8 mouse cellular contexts compared by ENCODE assay signal in genomic region chr5:137045402-137046323, GRCm38 (mm10). TPM values are rescaled to one million over a fixed set of nuclear protein-coding genes. Genes with fewer than 3 reads are reported as not detected.
DNase-seq lines count a peak whose midpoint lies in the region; ATAC-seq lines count a peak whose summit lies in the region.

Ap1s1 (minus strand) TSS chr5:137046135.

- peak within 1 kb of the TSS; percentile 83 for H3K27ac ChIP-seq in hindbrain, embryonic 12.5 days

- H3K4me1 ChIP-seq in hindbrain, embryonic 12.5 days = peaks cover 15% of the 10 kb centered on the region

- H3K9ac ChIP-seq in hindbrain, embryonic 12.5 days = peak within 1 kb of the TSS; percentile 87

- H3K4me3 ChIP-seq in hindbrain, embryonic 12.5 days = peak within 1 kb of the TSS; percentile 58

- H3K36me3 ChIP-seq in hindbrain, embryonic 12.5 days = peaks cover 23% of the 10 kb centered on the region

- peak within 1 kb of the TSS; percentile 91 for H3K4me2 ChIP-seq in hindbrain, embryonic 12.5 days (replicated peaks)

- no peaks in the 10 kb centered on the region for H3K27me3 ChIP-seq in hindbrain, embryonic 12.5 days

- DNase-seq in NIH3T3 (ENCODE audit: low read depth) = peak; percentile 99
- DNase-seq in cerebellum, postnatal 10 days = peak; percentile 99 to 100
- peak; percentile 98 for DNase-seq in frontal cortex, postnatal 10 days (ENCODE audit: low spot score in 2 of 2)
- DNase-seq in layer of hippocampus, postnatal 14 days (ENCODE audit: low spot score in 2 of 2) = peak; percentile 96 to 98
- DNase-seq in lung, postnatal 14 days = peak; percentile 97
- DNase-seq in retina, adult 2 months (ENCODE audit: low read depth, low spot score) = peak; percentile 69
- DNase-seq in thymus, postnatal 36 days = peak; percentile 98

- peak; percentile 91 for ATAC-seq in hindbrain, embryonic 12.5 days (ENCODE audit: low FRiP score)

- 0 out of 2 replicates have a peak, but pooled peaks cover 3% of the 10 kb centered on the region for H3K9me3 ChIP-seq in hindbrain, embryonic 12.5 days (replicated peaks)

- WGBS in hindbrain, embryonic 12.5 days = under 1% methylated on average over 48 of the region's 48 CpGs

RNA-seq across cellular contexts. Expression of gene Ap1s1, which starts in this region (rescaled TPM):
- polyA plus RNA-seq in hindbrain, embryonic 12.5 days (2016; fragmentation: Nextera tagmentation; extraction: Ambion mirVana) = 183 and 186 TPM in 2 replicates
- 100 to 1,000 TPM; 231 to 235 TPM for total RNA-seq in layer of hippocampus, postnatal 14 days (2021)

Comparison
In these comparisons a context has a peak if more than half of its experiments do, and no peak if none do; other contexts are left out.
1. Peak in every context shown above with its lines: DNase-seq, ATAC-seq, H3K4me3 ChIP-seq and H3K27ac ChIP-seq.